Mouse (Mus musculus): ENCODE data around the gene Gm12887. TPM values are rescaled to one million over a fixed set of nuclear protein-coding genes. Genes with fewer than 3 reads are reported as not detected.

The Gm12887 gene
- not detected in 2 replicates for total RNA-seq (2023)

GRCm38 (mm10) chr4:121622003-121622402 lies at the start of gene Gm12887:
Gene Gm12887, minus strand, starts transcription at chr4:121622103.

Other genes starting within 250 kb of the Gm12887 start
- not detected in 2 replicates for gene Gm12886, start 199.0 kb downstream of the Gm12887 start, total RNA-seq (2023)